Mouse (Mus musculus) c-Kit-positive CD71-positive TER-119-positive erythroid progenitor cells, embryonic 14.5 days (primary cell): ENCODE measurements around the gene Arsg.

Source experiments
- DNase-seq: peaks from one replicate; pipeline ENCODE4 v3.0.0-alpha.2; 2013; ENCODE audit warnings: low spot score

Gene Arsg

DNA sequence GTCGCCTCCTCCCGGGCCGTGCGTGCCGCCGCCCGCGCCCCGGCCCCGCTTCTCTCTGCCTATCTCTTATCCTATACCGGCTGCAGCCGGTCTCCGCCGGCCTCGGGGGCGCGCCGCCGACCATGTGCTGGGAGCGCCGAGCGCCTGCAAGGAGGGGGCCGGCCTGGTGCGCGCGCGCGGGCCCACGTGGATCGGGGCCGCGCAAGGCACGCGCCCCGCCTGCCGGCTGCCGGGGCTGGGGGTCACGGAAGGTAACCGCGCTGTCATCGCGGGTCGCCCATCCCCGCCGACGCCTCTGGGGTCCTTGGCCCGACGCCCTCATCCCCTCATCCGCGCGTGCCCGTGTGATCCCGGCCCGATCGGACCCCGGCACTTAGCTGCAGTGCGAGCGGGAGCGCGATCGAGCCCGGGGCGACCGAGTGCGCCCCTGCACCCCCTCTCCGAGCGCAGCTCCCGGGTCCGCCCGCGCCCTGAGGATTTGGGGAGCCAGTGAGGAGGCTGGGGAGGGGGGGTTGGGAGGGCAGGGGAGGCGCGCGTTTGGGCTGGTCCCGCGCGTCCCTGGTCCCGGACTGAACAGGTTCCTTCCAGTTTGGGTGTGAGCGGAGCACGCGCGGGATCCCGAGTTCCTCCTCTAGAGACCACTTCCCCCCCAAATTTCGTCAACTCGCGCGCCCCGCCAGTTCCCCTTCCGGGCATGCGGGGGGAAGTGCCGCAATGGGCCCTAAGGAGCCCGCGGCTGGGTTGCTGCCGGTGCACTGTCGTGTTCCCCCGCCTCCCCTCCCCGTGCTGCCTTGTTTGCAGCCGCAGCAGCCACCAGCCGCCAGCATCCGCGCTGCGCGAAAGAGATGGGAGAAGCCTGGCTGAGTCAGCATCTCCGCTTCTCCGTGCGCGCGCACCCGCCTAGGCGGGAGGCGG is at the start of gene Arsg, which contains the start of gene Slc16a6:
Arsg (plus strand) TSS at position 204 of the 915 bp plus-strand sequence.
Slc16a6 (minus strand) TSS at position 428 of the 915 bp plus-strand sequence.
- peak; percentile 91 for DNase-seq

- DNase-seq = peak; percentile 100
Measured at GRCm38 (mm10) chr11:109425392-109426271, 47.5 kb upstream of the Arsg start, which contains the start of gene Amz2. Gene Amz2 (plus strand): TSS chr11:109425946.

- no peak for DNase-seq
Measured at GRCm38 (mm10) chr11:109426272-109426586, 46.9 kb upstream of the Arsg start.

DNA sequence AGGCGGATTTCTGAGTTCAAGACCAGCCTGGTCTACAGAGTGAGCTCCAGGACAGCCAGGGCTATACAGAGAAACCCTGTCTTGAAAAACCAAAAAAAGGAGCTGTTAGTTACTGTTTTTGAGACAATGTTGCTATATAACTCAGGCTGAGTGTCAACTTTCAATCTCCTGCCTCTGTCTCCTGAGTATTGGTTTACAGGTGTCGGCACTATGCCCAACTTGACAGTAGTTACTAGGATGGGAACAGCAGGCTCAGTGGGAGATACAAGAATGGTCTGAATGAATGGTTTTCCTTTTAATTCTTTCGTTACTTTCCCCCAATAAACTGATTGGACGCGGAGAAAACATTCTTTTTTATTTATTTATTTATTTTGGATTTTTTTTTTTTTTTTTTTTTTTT is 45.8 kb upstream of the Arsg start:
- DNase-seq = no peak

DNA sequence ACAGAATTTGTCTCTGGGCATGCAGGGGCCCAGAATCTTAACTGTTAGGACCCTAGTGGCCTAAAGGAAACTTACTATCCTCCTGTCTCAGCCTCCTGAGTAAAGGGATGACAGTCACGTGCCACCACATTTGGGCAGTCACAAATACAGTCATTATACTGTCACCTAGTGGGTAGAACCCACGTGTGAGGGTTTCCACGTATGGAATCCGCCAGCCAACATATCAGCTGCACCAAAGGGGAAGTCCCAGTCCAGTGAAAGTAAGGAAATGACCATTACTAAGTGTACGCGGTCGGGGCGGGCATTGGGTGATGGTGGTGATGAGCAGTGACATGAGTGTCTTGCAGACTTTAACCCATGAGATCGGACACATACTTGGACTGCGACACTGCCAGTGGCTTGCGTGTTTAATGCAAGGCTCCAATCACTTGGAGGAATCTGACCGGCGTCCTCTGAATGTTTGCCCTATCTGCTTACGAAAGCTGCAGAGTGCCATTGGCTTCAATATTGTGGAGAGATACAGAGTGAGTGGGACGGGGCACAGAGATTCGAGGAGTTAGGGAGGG is 38.9 kb upstream of the Arsg start:
- DNase-seq = no peak

DNA sequence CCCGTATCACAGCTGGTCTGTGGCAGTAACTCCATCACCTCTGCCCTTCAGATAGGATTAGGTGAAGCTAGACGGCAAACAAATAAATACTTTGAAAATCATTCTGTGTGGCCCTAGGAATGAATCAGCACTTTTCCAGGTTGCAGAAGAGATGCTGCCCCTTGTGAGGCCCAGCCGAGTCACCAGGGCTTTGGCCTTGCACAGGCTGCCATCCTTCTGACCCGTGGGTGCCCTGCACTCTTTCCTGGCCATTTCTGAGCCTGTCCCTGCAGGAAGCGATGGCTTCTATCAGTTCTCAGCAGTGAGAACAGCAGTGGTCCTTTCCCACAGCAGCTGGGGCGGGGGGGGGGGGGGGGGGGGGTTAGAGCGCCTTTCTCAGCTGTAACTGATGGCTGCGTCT is 36.3 kb upstream of the Arsg start:
- no peak for DNase-seq

DNA sequence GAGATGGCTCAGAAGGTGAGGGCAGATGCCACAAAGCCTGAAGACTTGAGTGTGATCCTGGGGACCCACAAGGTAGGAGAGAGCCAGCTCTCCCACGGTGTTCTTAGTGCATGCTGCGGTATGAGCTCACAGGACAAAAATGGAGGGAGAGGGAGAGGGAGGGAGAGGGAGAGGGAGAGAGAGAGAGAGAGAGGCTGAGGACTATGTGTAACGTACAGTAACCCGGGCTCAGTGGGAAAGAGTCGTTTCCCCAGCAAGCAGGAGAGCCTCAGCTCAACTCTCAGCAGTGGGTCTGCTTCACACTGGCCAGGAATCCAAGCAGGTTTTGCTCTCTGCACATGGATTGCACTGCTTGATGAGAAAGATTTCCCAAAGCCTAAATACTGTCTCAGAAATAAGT is 34.0 kb upstream of the Arsg start:
- no peak for DNase-seq

- peak; percentile 43 for DNase-seq
Measured at GRCm38 (mm10) chr11:109439829-109440340, 33.3 kb upstream of the Arsg start.

DNA sequence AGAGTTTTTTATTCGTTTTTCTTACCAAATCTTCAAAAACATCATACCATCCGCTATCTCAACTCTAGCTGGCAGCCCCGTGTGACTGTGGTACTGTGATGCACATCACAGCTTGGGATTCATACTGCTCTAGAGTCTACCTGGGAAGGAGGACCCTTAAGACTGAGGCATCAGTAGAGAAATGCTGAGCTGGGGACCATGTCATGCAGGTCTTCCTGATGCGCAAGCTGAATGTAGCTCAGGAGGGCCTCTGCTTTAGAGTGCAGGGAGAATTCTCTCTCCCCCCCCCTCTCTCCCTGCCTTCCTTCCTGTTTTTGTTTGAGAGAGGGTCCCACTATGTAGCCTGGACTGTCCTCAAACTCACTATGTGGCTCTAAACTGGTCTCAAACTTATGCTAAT is 32.5 kb upstream of the Arsg start:
- no peak for DNase-seq

GRCm38 (mm10) chr11:109441119-109441518 is 32.1 kb upstream of the Arsg start:
- DNase-seq = peak; percentile 53

- no peak for DNase-seq
Measured at GRCm38 (mm10) chr11:109442166-109442730, 30.9 kb upstream of the Arsg start.

DNA sequence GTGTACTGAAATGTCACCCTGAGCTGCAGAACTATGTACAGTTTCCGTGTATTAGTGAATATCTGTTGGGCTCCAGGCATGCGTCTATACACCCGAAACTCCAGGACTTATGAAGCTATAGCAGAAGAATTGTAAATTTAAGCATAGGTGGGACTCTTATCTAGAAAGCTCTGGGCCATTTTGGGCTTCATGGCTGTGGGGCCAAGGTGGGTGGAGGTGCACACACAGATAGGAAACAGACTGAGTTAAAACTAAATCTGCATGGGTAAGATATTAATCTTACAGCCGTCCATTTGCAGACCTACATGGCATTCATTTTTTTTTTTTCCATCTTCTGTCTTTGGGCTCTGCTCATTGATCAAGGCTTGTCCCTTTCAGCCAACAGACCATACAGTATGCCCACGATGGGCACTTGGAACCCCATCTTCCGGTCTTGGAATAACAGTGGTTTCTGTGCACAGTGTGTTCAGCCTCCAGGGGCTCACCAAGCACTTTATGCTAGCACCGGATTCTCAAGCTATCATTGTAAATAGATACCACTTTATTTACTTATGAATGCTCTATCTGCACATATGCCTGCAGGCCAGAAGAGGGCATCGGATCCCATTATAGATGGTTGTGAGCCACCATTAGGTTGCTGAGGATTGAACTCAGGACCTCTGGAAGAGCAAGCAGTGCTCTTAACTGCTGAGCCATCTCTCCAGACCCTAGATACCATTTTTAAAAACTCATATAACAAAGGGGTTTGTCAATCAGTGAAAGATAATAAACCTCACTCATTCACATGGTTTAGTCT is 29.5 kb upstream of the Arsg start:
- DNase-seq = no peak

DNA sequence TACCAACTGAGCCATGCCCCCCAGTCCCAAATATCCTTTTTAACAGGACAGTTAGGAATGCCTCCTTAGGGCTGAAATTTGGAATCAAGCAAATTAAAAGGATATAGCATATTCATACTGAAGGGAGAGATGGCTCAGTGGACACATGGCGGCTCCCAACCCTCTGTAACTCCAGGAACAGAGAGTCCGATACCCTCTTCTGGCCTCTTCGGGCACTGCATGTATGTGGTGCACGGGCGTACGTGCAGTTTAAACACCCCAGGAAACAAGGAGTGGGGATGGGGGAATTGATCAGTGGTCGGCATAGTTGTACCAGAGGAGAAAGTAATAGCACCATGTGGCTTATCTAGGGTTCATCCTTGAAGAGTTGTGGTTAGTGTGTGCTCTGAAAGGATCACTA is 28.6 kb upstream of the Arsg start:
- DNase-seq = no peak

DNA sequence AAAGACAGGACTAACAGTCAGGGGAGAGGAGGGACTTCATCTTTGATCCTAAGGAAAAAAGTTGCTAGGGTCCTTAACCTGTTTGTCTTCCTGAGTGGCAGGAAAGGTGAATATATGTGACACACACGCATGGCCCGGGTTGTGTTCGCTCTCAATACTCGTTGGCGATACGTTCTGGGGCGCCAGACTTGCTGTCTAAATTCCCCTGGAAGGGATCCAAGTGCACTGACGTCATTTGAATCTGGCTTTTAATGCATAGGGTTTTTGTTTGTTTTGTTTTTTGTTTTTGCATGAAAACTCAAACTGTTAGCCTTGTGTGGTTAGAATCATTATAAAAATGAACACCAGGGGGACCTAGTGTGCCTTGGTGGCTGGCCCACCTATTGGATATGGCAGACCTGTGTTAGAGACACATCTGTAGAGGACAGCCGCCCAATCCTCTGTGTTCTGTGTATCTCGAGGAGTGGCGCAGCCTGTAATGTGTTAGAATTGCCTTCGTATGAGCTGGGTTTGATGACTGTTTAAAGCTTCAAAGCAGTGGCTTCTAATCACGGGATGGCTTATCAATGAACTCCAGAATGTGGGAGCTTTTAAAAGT is 27.6 kb upstream of the Arsg start:
- peak; percentile 72 for DNase-seq

DNA sequence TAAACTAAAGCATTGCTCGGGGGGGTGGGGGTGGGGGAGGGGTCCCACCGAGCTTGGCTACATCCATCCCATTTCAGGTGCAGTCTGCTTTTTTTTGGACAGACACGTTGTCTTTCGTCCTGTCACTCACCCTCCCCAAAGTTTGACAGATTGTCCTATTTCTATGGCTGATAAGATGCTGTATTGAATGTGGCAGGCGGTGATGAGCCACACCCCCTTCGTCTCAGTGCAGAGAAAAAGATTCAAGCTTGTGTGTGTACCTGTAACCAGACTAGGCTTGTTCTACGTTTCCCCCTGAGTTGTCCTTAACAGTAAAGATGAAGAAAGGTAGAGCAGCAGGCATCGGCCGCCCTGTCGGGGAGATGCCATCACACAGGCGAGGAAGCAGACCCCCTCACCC is 22.0 kb upstream of the Arsg start:
- DNase-seq = no peak

- no peak for DNase-seq
Measured at GRCm38 (mm10) chr11:109456261-109456660, 16.9 kb upstream of the Arsg start.

DNA sequence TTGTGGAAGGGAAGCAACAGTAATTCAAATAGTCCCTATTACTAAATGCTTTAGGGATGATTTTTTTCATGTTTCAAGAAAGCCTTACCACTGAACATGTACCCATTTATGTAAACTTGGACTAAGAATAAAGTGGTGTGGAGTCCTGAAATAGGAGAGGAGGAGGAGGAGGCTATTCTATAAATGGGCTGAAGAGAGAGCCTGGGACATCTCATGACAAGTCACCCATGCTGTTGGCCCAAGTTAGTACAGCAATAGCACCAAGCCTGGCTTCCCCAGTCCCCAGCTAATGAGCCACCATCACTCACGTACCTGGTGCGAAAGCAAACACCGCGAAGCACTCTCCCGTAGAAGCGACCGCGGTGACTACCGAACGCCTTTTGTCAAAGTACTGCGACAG is 15.0 kb upstream of the Arsg start:
- no peak for DNase-seq

GRCm38 (mm10) chr11:109460586-109460985 is 12.6 kb upstream of the Arsg start:
- DNase-seq = no peak

- DNase-seq = peak; percentile 44
Measured at GRCm38 (mm10) chr11:109465068-109465467, 8.1 kb upstream of the Arsg start.

- DNase-seq = no peak
Measured at GRCm38 (mm10) chr11:109466987-109467386, 6.2 kb upstream of the Arsg start.

- DNase-seq = no peak
Measured at GRCm38 (mm10) chr11:109468133-109468532, 5.0 kb upstream of the Arsg start.
